Mouse (Mus musculus) bone marrow macrophage, adult 2 months (primary cell): ENCODE measurements at regions not wholly inside any gene's neighbourhood (a gene's known extent, or its start where the extent isn't known, plus 50 kb on each side); places are given as distances from the start of the nearest gene placed in this dataset.

Experiments used
- CTCF ChIP-seq: IDR thresholded peaks from 2 replicates; pipeline ENCODE4 v1.5.1; 2012; ENCODE audit warnings: low read depth, mild to moderate bottlenecking, low read length, moderate library complexity
- POLR2A ChIP-seq: IDR thresholded peaks from 2 replicates; pipeline ENCODE4 v1.6.1; 2012; ENCODE audit warnings: mild to moderate bottlenecking, low read depth, low read length, borderline replicate concordance

DNA sequence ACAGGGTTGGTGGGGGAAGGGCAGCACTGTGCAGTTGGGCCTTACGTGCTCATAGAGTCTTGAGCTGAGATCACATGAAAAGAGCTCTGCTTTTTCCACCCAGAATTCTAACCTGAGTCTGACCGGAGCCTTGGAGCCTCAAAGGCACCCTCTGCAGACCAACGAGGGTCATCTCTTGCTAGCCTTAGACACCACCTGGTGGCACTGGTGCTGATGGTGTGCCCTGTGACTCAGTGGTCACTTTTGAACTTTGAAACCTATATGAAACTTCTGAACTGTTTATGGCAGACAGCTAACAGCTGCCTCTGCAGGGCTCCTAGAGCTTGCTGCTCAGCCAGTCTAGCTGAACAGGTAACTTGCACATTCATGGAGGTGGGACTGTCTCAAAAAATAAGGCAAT is 118.5 kb downstream of the Zfp706 start:
- TF ChIP-seq CTCF (no peak), POLR2A (no peak)
